Mouse (Mus musculus): Measurements from ENCODE around the gene Cdc14b. TPM values are rescaled to one million over a fixed set of nuclear protein-coding genes. Genes with fewer than 3 reads are reported as not detected.

Gene Cdc14b
- total RNA-seq, 2 experiments from 2014 or later: 4.6 to 6.0 TPM

- intact Hi-C loops (cut with DNase I): no loop called here
- DNase-seq (ENCODE audit: low spot score in 2 of 2): no peak
Measured at GRCm38 (mm10) chr13:64244685-64245261, 30.3 kb downstream of the Cdc14b start.

- DNase-seq (ENCODE audit: low spot score in 2 of 2): no peak
- intact Hi-C loops (cut with DNase I): no loop called here
Measured at GRCm38 (mm10) chr13:64242721-64243120, 32.4 kb downstream of the Cdc14b start.

- intact Hi-C loops (cut with DNase I): no loop called here
- no peak for DNase-seq (ENCODE audit: low spot score in 2 of 2)
Measured at GRCm38 (mm10) chr13:64240626-64241025, 34.5 kb downstream of the Cdc14b start.

GRCm38 (mm10) chr13:64237681-64238157, 37.4 kb downstream of the Cdc14b start:
- DNase-seq (ENCODE audit: low spot score in 2 of 2): no peak
- intact Hi-C loops (cut with DNase I): no loop called here

- DNase-seq (ENCODE audit: low spot score in 2 of 2): no peak
- intact Hi-C loops (cut with DNase I): no loop called here
Measured at GRCm38 (mm10) chr13:64237000-64237680, 38.0 kb downstream of the Cdc14b start.

- intact Hi-C loops (cut with DNase I): no loop called here
- no peak for DNase-seq (ENCODE audit: low spot score in 2 of 2)
Measured at GRCm38 (mm10) chr13:64235777-64236176, 39.3 kb downstream of the Cdc14b start.

- no peak for DNase-seq (ENCODE audit: low spot score in 2 of 2)
- intact Hi-C loops (cut with DNase I): no loop called here
Measured at GRCm38 (mm10) chr13:64235062-64235715, 39.9 kb downstream of the Cdc14b start.

- no peak for DNase-seq (ENCODE audit: low spot score in 2 of 2)
- intact Hi-C loops (cut with DNase I): no loop called here
Measured at GRCm38 (mm10) chr13:64233139-64233538, 42.0 kb downstream of the Cdc14b start.

GRCm38 (mm10) chr13:64226725-64227124, 48.4 kb downstream of the Cdc14b start:
- intact Hi-C loops (cut with DNase I): no loop called here
- DNase-seq (ENCODE audit: low spot score in 2 of 2): no peak

GRCm38 (mm10) chr13:64225738-64226137, 49.4 kb downstream of the Cdc14b start:
- intact Hi-C loops (cut with DNase I): no loop called here
- DNase-seq (ENCODE audit: low spot score in 2 of 2): no peak

GRCm38 (mm10) chr13:64214891-64215290, 60.2 kb downstream of the Cdc14b start:
- peak in 1 of 2 experiments; percentile 16 for DNase-seq (ENCODE audit: low spot score in 2 of 2)
- intact Hi-C loops (cut with DNase I): no loop called here

- intact Hi-C loops (cut with DNase I): no loop called here
- peak in 1 of 2 experiments; percentile 35 for DNase-seq (ENCODE audit: low spot score in 2 of 2)
Measured at GRCm38 (mm10) chr13:64211995-64212603, 63.0 kb downstream of the Cdc14b start.

GRCm38 (mm10) chr13:64208146-64208545, 66.9 kb downstream of the Cdc14b start:
- intact Hi-C loops (cut with DNase I): no loop called here
- no peak for DNase-seq (ENCODE audit: low spot score in 2 of 2)

- no peak for DNase-seq (ENCODE audit: low spot score in 2 of 2)
- intact Hi-C loops (cut with DNase I): no loop called here
Measured at GRCm38 (mm10) chr13:64205186-64205585, 69.9 kb downstream of the Cdc14b start.

- no peak for DNase-seq (ENCODE audit: low spot score in 2 of 2)
Measured at GRCm38 (mm10) chr13:64204726-64205125, 70.4 kb downstream of the Cdc14b start.

GRCm38 (mm10) chr13:64200911-64201310, 74.2 kb downstream of the Cdc14b start:
- no peak for DNase-seq (ENCODE audit: low spot score in 2 of 2)
- intact Hi-C loops (cut with DNase I): no loop called here

More at GRCm38 (mm10) chr13:64204726-64205125, 70.4 kb downstream of the Cdc14b start:
- intact Hi-C loops (cut with DNase I): no loop called here

GRCm38 (mm10) chr13:64198310-64198709, 76.8 kb downstream of the Cdc14b start:
- no peak for DNase-seq (ENCODE audit: low spot score in 2 of 2)
- intact Hi-C loops (cut with DNase I): no loop called here

- DNase-seq (ENCODE audit: low spot score in 2 of 2): no peak
Measured at GRCm38 (mm10) chr13:64197899-64198298, 77.2 kb downstream of the Cdc14b start.

GRCm38 (mm10) chr13:64187065-64187464, 88.0 kb downstream of the Cdc14b start:
- DNase-seq (ENCODE audit: low spot score in 2 of 2): no peak
- intact Hi-C loops (cut with DNase I): no loop called here

More at GRCm38 (mm10) chr13:64197899-64198298, 77.2 kb downstream of the Cdc14b start:
- intact Hi-C loops (cut with DNase I): no loop called here

GRCm38 (mm10) chr13:64186516-64186915, 88.6 kb downstream of the Cdc14b start:
- DNase-seq (ENCODE audit: low spot score in 2 of 2): no peak
- intact Hi-C loops (cut with DNase I): no loop called here
